Mouse (Mus musculus) frontal cortex, adult (tissue): Measurements from ENCODE around the gene Tm9sf1.

ENCODE experiments used
- ATAC-seq: cut with Nextera tagmentation; 2 replicates; pipeline ENCODE4 v1.9.2; 2017; ENCODE audit warnings: mild to moderate bottlenecking, moderate library complexity, mixed read lengths; ENCODE audit not compliant: low TSS enrichment

Gene Tm9sf1

GRCm38 (mm10) chr14:55590748-55591330, 52.8 kb downstream of the Tm9sf1 start, which contains the start of gene Psme2:
Psme2 (minus strand) TSS chr14:55591113.
- ATAC-seq, result peak; percentile 88

GRCm38 (mm10) chr14:55589771-55590448, 53.7 kb downstream of the Tm9sf1 start:
- ATAC-seq, result no peak

GRCm38 (mm10) chr14:55589271-55589670, 54.3 kb downstream of the Tm9sf1 start:
- ATAC-seq, result no peak

GRCm38 (mm10) chr14:55586149-55586548, 57.5 kb downstream of the Tm9sf1 start:
- no peak for ATAC-seq
